Mouse (Mus musculus) cerebellum, postnatal 4 days (tissue): ENCODE measurements around the gene Rmdn2.

Source experiments
- DNase-seq, 2 experiments: peaks; one replicate each; pipeline ENCODE4 v3.0.0; 2022; ENCODE audit warnings: low spot score in 2 of 2, mixed read lengths in 1 of 2

Gene Rmdn2

DNA sequence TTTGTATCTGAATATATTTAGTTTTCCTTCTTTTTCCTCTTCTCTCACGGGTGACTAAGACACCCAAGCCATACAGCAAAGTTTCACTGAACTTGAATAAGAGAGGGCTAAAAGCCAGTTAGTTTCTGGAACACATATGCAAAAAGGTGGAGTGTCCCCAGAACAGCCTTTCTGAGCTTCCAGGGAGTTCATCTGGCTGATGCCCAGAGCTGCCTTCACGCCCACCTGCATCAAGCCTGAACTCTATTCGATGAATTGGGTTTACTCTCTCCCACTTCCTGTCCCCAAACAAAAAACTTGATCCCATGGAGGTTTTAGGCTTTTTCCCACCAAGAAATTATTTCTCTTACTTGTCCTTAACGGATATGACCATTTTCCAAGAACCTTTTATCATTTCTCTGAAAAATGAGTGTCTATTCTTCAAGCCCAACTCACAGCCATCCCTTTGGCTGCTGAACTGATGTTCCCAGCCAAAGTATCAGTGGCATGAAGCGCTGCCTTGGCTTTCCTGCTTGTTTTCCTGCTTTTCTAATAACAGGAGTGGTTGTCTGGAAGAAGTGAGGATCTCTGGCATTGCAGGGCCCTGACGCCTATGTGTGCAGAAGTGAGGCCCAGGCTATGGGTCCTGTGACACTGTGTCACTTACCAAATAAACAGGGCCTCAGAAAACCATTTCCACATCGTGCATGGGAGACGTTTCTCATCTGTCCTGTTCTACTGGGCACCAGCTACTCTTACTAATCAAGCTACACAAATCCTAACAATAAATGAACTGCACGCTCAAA, 94.2 kb downstream of the Rmdn2 start:
- no peak for DNase-seq

DNA sequence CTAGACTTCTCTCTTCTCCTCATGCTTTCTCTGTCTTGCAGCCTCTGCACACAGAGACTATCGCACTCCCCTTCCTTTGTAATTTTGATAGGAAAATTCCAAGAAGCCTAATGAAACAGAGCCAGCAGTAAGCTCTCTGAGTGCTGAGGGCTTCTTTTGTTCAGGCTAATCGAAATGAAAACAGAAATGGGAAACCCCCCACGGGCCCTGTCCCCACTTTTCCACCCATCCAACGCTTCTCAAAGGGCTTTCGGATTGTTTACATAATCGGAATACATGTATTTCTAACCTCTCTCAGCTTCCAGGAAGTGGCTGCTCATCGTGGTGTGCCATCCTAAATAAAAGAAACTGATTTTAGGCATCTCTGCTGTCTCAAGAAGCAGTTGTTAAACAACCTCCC, 96.5 kb downstream of the Rmdn2 start:
- DNase-seq, result no peak

DNA sequence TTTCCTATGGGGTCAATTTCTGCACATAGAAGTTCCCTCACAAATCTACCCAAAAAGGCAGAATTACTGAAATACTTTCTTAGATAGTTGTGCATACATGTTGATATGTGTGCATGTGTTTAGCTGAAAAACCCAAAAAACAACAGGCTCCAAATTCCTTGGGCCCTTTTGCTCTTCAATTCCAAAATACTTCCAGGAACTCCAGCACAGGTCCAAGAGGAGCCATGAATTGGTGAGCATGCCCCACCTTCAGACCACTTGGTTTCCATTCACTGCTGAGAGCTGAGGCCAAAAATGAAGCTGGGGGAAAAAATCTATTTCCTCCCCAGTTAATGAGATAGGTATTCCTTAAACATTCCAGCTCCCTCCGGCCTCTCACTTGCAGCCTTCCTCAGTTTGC, 98.1 kb downstream of the Rmdn2 start:
- DNase-seq, result no peak

DNA sequence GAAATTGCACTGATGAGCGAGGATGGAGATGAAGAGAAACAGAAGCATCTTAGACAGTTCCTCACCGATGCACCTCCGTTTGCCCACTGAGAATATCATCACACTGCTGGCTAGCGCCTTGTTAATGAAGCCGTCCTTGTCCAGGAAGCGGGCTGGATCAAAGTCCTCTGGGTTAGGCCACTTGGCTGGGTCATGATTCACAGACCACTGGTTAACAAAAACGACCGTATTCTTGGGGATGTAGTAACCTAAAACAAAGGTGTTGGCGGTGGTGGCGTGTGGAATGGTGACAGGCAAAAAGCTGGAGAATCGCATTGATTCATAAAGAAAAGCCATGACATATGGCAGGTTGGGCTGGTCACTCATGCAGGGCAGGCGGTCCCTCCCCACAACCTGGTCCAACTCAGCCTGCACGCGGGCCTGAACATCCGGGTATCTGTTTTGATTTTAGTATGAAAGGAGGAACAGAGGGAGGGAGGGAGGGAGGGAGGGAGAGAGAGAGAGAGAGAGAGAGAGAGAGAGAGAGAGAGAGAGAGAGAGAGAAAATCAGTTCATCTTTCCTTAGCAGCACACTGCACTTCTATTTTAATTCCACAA, 98.7 kb downstream of the Rmdn2 start:
- DNase-seq, result no peak

DNA sequence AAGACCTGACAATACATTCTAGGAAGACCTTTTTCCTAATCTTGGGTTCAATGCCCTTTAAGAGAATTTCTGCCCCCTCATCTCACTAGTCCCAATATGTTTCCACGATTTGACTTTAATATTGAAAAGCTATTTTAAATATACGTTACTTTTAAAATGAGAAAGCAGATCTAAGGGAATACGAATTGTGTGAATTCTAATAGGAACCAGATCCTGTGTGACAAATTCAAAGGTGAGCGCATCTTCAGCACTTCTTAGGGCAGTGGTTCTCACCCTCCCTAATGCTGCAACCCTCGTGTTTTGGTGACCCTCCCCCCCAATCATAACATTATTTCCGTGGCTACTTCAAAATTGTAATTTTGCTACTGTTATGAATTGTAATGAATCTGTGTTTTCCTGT, 100.3 kb downstream of the Rmdn2 start:
- no peak for DNase-seq

DNA sequence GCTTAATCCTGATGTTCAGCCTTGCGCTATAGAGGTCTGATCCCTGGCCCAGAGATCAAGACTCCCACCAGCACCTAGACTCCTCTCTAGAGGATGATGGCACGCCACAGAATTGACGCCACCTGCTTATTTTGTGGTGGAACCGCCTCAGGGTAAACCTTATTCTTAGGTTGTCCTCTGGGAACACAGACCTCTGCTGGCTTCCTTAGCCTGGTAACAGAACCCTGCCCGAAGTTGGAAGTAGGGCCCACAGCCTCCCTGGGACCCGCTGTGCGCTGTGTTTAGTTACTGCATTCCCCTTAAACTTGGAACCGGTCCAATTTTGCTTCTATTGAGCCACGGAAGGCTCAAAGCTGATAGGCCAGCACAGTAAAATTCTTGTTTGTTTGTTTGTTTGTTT, 100.9 kb downstream of the Rmdn2 start:
- no peak for DNase-seq

DNA sequence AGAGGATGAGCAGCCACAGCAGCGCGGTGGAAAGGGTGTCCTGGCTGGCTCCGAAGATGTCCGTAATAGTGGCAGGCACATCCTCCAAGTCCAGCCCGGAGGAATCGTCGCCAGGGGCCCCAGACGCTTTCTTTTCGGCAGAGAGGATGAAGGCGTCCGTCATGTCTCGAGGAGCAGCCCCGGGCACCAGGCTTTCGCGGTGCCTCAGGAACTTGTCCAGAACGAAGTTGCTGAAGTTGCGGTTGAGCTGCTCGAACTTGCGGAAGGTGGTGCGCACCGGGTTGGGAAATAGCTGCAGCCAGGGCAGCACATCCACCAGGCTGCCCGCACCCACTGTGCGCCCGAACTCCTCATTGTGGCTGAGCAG, 101.6 kb downstream of the Rmdn2 start:
- peak in 1 of 2 experiments; percentile 16 for DNase-seq

DNA sequence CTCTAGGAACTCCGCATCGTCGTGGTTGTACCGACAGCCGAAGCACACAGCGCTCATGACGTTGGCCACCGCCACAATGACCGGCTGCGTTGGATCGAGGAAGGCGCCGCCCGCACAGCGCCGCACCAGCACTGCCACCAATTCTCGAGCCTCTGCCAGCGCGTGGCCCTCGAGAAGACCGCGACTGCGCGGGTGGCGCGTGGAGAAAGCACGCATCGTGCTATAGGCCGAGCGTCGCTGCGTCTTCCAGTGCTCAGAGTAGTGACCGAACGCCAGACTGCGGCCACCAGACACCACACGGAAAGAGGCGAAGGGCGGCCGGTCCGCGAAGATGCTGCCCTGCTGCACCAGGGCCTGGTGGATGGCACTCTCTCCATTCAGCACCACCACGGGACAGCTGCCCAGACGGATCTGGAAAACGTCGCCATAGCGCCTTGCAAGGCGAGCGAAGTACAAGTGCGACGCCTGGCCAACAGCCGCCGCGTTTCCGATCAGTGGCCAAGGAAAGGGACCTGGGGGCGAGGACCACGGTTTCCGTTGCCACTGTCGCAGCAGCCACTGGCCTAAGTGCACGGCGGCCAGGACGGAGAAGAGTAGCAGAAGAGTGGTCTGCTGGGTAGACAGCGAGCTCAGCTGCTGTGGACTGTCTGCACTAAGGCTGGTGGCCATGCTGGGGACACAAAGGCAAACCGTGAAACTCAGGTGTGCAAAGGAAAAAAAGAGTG, 102.1 kb downstream of the Rmdn2 start:
- peak; percentile 27 to 29 for DNase-seq

DNA sequence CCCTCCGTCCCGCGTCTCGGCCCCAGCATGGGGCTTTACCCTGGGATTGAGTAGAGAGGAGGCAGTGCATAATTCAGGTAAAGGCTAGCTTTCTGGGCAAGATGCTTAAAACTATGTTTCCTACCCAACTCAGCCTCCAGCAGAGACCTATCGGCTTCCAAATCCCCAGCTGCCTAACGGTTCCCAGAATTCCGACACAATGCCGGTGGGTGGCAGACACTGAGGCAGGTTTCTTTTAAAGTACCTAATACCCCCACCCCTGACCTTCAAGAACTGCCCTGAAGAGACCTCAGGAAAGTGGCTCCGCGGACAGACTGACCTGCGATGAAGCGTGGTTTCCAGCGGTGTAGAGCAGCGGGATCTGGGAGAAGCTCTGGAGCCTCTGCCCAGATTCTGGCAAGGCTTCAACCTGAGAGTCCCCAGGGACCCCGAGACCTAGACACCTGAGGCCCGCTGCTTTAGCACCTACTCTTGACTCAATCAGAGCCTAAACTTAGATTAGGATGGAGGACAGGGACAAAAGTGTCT, 102.8 kb downstream of the Rmdn2 start:
- DNase-seq, result no peak

DNA sequence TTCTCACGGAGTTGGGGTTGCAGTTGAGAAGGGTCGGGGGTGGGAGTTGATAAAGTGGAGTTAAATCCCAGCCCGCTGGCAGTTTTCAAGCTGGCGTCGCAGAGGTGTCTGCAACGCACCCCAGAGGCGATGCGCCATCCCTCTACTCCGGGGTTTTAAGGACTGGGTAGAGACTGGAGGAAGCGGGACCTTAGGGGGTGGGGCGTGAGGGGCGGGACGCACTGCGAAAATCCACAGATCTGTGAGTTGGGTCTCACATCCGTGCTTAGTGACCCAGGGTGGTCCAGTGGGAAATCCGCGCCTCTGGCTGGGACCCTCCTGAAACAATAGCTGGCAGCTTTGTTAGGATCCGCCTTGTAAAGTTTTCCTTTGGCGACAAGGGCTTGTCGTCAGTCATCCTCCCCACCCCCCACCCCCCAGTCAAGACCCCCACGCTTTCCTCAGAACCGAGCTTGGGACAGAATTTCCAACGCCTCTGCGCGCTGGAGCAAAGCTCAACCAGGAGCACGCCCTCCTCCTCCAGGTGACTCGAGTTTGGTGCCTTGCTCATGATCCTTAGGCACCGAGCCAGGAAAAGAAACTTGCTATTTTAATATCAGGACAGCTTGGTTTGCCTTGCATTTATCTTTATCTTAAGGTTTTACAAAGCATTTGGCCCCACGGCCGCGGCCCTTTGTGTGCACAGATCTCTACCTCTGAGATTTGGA, 103.4 kb downstream of the Rmdn2 start, which contains the start of gene Cyp1b1:
Gene Cyp1b1, minus strand, starts transcription at position 131 of the 707 bp plus-strand sequence.
- DNase-seq, result peak in 1 of 2 experiments; percentile 9

DNA sequence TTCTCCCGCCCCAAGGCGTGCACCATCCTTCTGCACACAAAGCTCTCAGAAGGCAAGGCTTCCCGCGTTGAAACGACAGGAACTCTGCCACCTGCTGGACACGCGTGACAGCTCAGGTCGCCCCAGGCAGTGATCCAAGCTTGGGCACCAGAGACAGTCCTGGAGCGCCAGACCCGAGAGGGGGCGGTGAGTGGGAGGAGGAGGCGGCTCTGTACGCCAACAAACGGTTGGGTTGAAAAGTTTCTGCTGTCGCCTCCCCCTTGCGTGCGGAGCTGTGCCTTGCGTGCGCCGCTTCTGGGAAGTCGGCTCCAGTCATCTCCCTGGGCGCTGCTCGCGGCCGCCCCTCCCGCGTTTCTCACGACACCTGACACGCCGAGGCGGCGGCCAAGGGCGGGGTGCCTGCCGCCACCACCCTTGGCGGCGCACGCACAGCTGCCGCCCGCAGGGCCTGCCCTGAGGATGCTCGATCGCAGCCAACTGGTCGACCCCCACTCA, 104.0 kb downstream of the Rmdn2 start:
- peak; percentile 78 to 88 for DNase-seq

DNA sequence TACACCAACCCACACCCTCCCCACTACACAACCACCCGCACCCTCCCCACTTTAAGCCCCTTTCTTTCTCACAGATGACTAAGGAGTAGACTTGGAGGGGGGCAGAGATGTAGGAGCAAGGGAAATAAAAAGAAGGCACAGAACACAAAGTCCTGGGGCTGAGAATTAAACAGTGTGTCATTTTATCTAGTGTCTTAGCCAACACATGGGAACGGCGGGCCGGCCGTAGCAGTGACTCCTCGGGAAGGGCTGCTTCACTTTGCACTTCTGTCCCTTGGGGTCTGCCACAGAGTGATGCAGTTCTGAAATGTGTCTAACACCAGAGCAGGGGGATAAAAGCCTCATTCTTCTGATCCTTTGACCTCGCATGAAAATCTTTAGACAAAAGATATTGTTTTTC, 109.0 kb downstream of the Rmdn2 start:
- no peak for DNase-seq

DNA sequence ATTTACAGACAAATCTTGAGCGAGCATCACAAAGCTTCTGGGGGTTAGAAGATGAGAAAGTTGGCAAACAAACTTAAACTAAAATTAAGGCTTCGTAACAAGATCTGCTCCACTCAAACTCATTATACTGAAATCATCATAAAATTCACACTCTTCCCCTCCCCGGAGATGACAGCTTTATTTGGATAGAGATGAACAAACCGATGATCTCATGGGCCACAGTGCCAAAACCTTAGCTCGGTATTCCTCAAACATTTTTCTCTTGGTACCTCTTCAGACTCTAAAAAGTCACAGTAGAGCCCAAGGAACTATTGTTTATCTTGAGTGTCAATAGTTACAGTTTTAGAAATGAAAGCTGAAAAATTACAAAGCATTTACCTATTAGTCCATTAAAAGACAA, 115.0 kb downstream of the Rmdn2 start:
- no peak for DNase-seq

DNA sequence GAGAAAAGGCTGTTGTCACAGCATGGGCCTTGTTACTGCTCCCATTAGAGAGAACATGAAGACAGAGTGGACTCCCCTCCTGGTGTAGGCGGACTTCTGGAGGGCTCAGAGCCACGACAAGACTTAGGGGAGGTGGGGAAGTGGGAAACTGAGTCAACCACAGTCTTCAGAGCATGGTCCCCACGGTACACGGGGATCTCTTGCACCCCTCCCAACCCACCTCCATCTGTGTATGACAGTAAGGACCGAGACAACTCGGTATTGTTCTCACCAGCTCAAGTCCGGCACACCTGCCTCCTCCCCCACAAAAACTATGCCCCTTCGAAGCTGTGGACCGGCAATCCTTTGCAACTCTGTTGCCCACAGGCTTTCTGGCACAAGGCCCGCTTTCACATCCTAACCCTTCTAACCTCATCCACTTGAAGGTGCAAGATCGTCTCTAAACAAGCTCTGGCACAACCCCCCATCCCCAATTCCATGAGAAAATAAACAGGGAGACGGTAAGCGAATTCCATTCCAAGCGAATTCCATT, 116.5 kb downstream of the Rmdn2 start:
- no peak for DNase-seq

DNA sequence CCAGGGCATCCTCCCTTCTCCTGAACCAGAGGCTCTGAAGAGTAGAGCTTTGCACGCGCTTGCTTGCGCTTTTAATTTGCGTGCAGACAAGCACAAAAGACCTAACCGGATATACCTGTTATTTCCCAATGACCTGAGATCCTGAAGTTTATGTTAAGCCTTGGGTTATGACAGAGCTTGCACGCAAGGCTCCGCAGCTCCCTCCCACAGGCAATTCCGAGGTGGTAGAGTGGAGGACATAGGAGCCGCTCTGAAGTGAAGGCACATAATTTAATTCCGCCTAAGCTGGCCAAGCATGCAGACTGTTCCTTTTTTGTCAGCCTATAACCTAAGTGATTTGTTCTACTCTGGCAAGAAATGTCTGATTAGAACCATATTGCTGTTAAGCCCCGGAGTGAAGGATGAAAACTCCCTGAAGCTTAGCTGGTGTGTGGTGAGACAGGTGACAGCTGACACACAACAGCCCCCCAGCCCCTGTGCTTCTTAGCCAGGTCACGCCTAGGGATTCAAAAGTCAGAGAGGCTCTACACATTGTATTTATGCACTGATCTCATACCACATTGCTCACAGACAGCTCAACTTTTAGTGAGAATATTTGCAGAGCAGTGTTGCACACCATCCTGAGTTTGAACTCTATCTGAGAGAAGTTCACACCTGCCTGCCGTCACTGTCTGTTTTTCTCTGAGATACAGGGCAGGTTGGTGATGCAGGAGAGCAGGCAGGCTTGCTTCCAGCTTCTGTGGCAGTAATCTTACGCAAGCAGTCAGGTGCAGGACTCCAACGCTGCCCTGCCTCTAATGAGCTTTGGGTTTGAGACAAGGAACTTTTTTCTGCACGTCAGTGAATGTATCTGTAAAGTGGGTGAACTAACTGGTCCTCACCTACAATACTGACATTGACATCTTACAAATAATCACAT, 117.2 kb downstream of the Rmdn2 start:
- no peak for DNase-seq

DNA sequence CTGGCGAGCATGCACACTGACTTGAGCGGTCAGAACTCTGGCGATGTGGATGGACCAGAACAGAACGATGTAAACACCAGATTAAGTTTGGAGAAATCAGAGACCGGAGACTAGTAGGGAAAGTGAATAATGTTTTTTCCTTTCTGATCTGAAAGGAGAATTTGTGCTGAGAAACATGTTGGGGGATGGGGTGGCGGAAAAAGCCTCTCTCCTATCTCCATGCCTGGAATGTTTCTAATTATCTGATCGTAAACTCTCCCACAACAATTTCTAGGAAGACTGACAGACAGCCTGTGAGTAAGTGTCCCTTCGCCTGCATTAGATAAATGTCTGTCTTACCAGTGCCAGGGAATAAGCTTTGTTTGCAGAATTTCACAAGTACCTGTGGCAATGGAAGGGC, 119.3 kb downstream of the Rmdn2 start:
- DNase-seq, result no peak

DNA sequence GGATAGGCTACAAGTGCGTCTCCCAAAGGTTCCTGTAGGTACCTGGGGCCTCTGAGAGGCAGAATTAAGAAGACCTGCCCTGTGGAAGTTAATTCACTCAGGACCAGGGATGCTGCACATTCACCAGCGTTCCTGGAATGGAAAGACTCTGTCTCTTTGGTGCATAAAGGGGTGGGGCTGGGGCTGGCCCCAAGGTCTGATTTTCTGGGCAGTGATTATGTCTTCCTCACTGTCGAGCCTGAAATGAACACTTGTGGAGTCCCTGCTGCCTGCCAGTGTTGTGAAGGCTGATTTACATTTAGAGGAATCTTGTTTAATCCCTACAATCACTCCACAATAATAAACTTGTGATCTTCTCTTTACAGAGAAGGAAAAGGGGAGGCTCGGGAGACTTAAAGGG, 121.4 kb downstream of the Rmdn2 start:
- DNase-seq, result no peak

DNA sequence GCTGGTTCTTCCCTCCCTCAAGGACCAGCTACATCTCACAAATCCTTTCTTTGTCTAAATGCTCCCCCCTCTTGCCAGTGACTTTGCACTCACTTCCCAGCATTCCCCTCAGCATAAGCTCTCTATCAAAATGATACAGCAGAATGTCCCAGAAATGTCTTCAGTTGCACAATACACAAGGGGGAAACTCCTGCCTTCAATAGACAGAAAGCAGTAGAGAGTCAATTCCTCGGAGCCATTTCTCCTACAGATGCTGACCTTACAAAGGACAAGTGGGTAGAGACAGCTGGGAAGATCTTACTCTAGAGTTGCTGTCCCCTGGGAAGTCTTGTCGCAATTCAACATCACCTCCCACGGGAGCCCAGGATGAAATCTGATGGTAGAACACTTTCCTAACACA, 125.9 kb downstream of the Rmdn2 start:
- no peak for DNase-seq

DNA sequence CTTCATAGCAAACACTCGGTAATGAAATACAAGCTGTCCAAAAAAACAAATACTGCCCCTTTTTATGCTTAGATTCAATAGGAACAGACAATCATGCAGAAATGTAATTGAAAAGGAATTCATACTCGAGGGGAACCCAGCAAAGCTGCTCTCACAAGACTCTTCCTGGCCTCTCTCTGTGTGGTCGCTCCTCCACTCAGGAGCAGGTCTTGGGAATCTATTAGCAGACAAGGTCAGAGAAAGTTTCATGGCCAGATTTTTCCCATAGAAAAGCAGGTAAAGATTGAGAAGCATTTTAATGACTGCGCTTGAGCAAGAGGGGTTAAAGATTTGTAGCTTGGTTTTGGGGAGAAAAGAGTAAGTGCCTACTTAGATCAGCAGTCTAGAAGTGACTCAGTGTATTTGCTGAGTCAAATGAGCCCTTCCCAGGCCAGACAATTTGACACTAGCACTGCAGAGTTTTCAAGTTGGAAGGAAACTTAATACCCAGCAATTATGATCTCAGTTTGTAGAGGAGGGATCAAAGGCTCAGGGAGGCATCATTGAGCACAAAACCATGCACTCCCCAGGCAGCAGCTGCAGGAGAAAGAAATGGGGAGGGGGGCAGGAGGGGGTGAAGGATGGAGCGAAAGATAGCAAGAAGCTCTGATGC, 127.3 kb downstream of the Rmdn2 start:
- DNase-seq, result no peak

DNA sequence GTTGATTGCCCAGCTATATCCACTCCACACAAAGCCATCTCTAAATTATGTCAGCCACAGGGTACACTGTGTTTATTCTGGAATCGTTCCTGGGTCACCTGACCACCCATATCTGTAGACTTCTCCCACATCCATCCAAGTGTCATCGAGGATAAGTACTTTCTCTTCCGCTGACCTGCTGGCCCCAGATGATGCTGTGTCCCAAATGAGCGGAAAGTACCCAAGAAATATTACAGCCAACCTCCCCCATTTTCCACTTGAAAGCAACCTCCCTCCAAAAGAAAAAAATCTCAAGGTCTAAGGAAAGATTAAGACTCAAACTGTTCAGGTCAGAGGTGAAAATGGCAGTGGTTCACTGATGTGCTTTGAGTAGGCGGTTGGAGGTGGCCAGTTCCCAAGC, 131.0 kb downstream of the Rmdn2 start:
- DNase-seq, result no peak
